Mouse (Mus musculus): ENCODE measurements around the gene Pafah1b3. TPM values are rescaled to one million over a fixed set of nuclear protein-coding genes. Genes with fewer than 3 reads are reported as not detected.

Gene Pafah1b3
- total and polyA plus RNA-seq, 3 experiments: 85.6 to 180 (median 110) TPM

GRCm38 (mm10) chr7:25334472-25334871 is 36.7 kb upstream of the Pafah1b3 start:
- Histone ChIP-seq H3K79me2 (ENCODE audit: control insufficient read depth, insufficient read depth, low read length, poor library complexity) (no peaks in the 10 kb centered on the region), H3K9ac (ENCODE audit: control insufficient read depth, low read depth, low read length, poor library complexity, severe bottlenecking) (no peak overlapping the region), H3K27ac (ENCODE audit: control insufficient read depth, low read depth, low read length) (no peak overlapping the region), H3K4me1 (ENCODE audit: control insufficient read depth in 1 of 2, insufficient read depth in 2 of 2, low read length in 2 of 2) (no peaks in the 10 kb centered on the region), H3K9me3 (replicated peaks; ENCODE audit: insufficient read depth, low read length) (no peaks in the 10 kb centered on the region), H3K36me3 (ENCODE audit: control insufficient read depth in 1 of 2, insufficient read depth in 2 of 2, low read length in 2 of 2) (no peaks in the 10 kb centered on the region), H3K4me3 (ENCODE audit: control insufficient read depth in 1 of 2, insufficient read depth in 1 of 2, low read depth in 2 of 2, low read length in 2 of 2) (no peak overlapping the region), H3K27me3 (ENCODE audit: control insufficient read depth in 1 of 2, insufficient read depth in 2 of 2, low read length in 2 of 2) (no peaks in the 10 kb centered on the region)
- DNase-seq (ENCODE audit: low read depth, low spot score): no peak
- no peak for TF ChIP-seq MXI1 (IDR thresholded peaks at IDR 0.05; ENCODE audit: low read depth, low read length)
- no peak for TF ChIP-seq GABPA (IDR thresholded peaks at IDR 0.05; ENCODE audit: low read depth, low read length)
- TF ChIP-seq MAX (IDR thresholded peaks at IDR 0.05; ENCODE audit: low read length): no peak
- TF ChIP-seq SIN3A (IDR thresholded peaks at IDR 0.05; ENCODE audit: low read length): no peak
- TF ChIP-seq NRF1 (IDR thresholded peaks at IDR 0.05; ENCODE audit: insufficient read depth, low read depth, low read length, poor library complexity, severe bottlenecking): no peak
- TF ChIP-seq POLR2AphosphoS5 (IDR thresholded peaks at IDR 0.05; ENCODE audit: borderline replicate concordance, low read depth, low read length): no peak
- no peak for TF ChIP-seq MEF2A (IDR thresholded peaks at IDR 0.05; ENCODE audit: extremely low read depth, insufficient replicate concordance, low read depth, low read length, poor library complexity, severe bottlenecking)
- TF ChIP-seq TAL1 (IDR thresholded peaks at IDR 0.05; ENCODE audit: low read length): no peak

- Histone ChIP-seq H3K4me1 (ENCODE audit: control insufficient read depth in 1 of 2, insufficient read depth in 2 of 2, low read length in 2 of 2) (no peaks in the 10 kb centered on the region), H3K9ac (ENCODE audit: control insufficient read depth, low read depth, low read length, poor library complexity, severe bottlenecking) (no peak overlapping the region), H3K4me3 (ENCODE audit: control insufficient read depth in 1 of 2, insufficient read depth in 1 of 2, low read depth in 2 of 2, low read length in 2 of 2) (no peak overlapping the region), H3K79me2 (ENCODE audit: control insufficient read depth, insufficient read depth, low read length, poor library complexity) (no peaks in the 10 kb centered on the region), H3K36me3 (ENCODE audit: control insufficient read depth in 1 of 2, insufficient read depth in 2 of 2, low read length in 2 of 2) (no peaks in the 10 kb centered on the region), H3K9me3 (replicated peaks; ENCODE audit: insufficient read depth, low read length) (no peaks in the 10 kb centered on the region), H3K27ac (ENCODE audit: control insufficient read depth, low read depth, low read length) (no peak overlapping the region), H3K27me3 (ENCODE audit: control insufficient read depth in 1 of 2, insufficient read depth in 2 of 2, low read length in 2 of 2) (no peaks in the 10 kb centered on the region)
- DNase-seq (ENCODE audit: low read depth, low spot score): peak; percentile 78
- TF ChIP-seq SMC3 (IDR thresholded peaks at IDR 0.05; ENCODE audit: low read depth, low read length): peak; percentile 82
- TF ChIP-seq MYC (IDR thresholded peaks at IDR 0.05; ENCODE audit: low read depth, low read length): no peak
- TF ChIP-seq RAD21 (IDR thresholded peaks at IDR 0.05; ENCODE audit: low read depth, low read length): peak; percentile 80
- TF ChIP-seq ZC3H11A (IDR thresholded peaks at IDR 0.05; ENCODE audit: low read depth, low read length): peak; percentile 76
- TF ChIP-seq CTCF (IDR thresholded peaks at IDR 0.05 in 2 of 3, conservative IDR thresholded peaks at IDR 0.05 in 1 of 3; ENCODE audit: control insufficient read depth in 1 of 3, insufficient read depth in 1 of 3, low read depth in 2 of 3, low read length in 3 of 3, poor library complexity in 1 of 3, severe bottlenecking in 1 of 3): peak; percentile 74 to 93 (median 87)
Observed at GRCm38 (mm10) chr7:25333596-25334307, 36.0 kb upstream of the Pafah1b3 start.

- no peak overlapping the region for H3K27ac ChIP-seq (ENCODE audit: control insufficient read depth, low read depth, low read length)
- no peaks in the 10 kb centered on the region for H3K27me3 ChIP-seq (ENCODE audit: control insufficient read depth in 1 of 2, insufficient read depth in 2 of 2, low read length in 2 of 2)
- H3K4me1 ChIP-seq (ENCODE audit: control insufficient read depth in 1 of 2, insufficient read depth in 2 of 2, low read length in 2 of 2): no peaks in the 10 kb centered on the region
- H3K36me3 ChIP-seq (ENCODE audit: control insufficient read depth in 1 of 2, insufficient read depth in 2 of 2, low read length in 2 of 2): no peaks in the 10 kb centered on the region
- no peak overlapping the region for H3K4me3 ChIP-seq (ENCODE audit: control insufficient read depth in 1 of 2, insufficient read depth in 1 of 2, low read depth in 2 of 2, low read length in 2 of 2)
- DNase-seq (ENCODE audit: low read depth, low spot score): no peak
- no peak overlapping the region for H3K9ac ChIP-seq (ENCODE audit: control insufficient read depth, low read depth, low read length, poor library complexity, severe bottlenecking)
- H3K9me3 ChIP-seq (replicated peaks; ENCODE audit: insufficient read depth, low read length): no peaks in the 10 kb centered on the region
- TF ChIP-seq CTCF (IDR thresholded peaks at IDR 0.05 in 2 of 3, conservative IDR thresholded peaks at IDR 0.05 in 1 of 3; ENCODE audit: control insufficient read depth in 1 of 3, insufficient read depth in 1 of 3, low read depth in 2 of 3, low read length in 3 of 3, poor library complexity in 1 of 3, severe bottlenecking in 1 of 3) (no peak), USF1 (IDR thresholded peaks at IDR 0.05; ENCODE audit: low read depth, low read length) (no peak), EP300 (IDR thresholded peaks at IDR 0.05; ENCODE audit: low read depth in 1 of 2, low read length in 2 of 2) (no peak), HCFC1 (IDR thresholded peaks at IDR 0.05; ENCODE audit: low read depth, low read length) (no peak), E2F4 (IDR thresholded peaks at IDR 0.05; ENCODE audit: borderline replicate concordance, low read depth, low read length) (no peak), ZMIZ1 (IDR thresholded peaks at IDR 0.05; ENCODE audit: low read depth, low read length) (no peak), TCF12 (IDR thresholded peaks at IDR 0.05; ENCODE audit: low read depth, low read length) (no peak), UBTF (IDR thresholded peaks at IDR 0.05; ENCODE audit: borderline replicate concordance, insufficient read depth, low read depth, low read length) (no peak), USF2 (IDR thresholded peaks at IDR 0.05; ENCODE audit: borderline replicate concordance in 1 of 2, insufficient read depth in 1 of 2, low read depth in 1 of 2, low read length in 2 of 2) (no peak), GATA1 (IDR thresholded peaks at IDR 0.05; ENCODE audit: low read depth, low read length) (no peak), MEF2A (IDR thresholded peaks at IDR 0.05; ENCODE audit: extremely low read depth, insufficient replicate concordance, low read depth, low read length, poor library complexity, severe bottlenecking) (no peak)
- no peaks in the 10 kb centered on the region; the same call in 1 of the 2 replicates for H3K79me2 ChIP-seq (ENCODE audit: control insufficient read depth, insufficient read depth, low read length, poor library complexity)
Observed at GRCm38 (mm10) chr7:25326233-25326632, 28.4 kb upstream of the Pafah1b3 start.
